In the genomic region with DNA sequence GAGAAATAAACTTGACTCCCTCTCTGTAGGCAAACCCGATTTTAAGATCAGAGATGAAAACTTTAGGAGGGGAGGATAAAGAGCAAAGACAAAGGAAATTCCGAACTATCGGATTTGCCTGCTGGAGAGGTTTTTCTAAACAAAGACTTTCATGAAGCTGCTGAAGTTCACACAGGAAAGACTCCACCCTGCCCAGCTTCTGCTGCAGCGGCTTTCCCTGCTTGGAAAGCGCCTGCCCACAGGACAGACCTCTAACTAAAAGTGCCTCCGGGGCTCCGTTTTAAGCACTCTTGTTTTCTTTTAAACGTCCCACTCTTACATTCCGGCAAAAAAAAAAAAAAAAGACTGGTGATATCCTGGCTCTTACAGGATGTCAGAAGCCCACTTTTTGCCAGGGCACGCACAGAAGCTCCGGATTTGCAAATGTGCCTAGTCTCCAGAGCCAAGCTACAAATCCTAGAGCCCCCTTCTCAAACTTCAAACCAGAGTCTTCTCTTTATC, we compare ENCODE assay signal across 8 mouse cellular contexts. TPM values are rescaled to one million over a fixed set of nuclear protein-coding genes. Genes with fewer than 3 reads are reported as not detected.
DNase-seq lines count a peak whose midpoint lies in the region; ATAC-seq and TF ChIP-seq lines count a peak whose summit lies in the region.

No protein-coding gene starts in this region.

- peak; percentile 58 for ATAC-seq in heart, postnatal 0 days (ENCODE audit: insufficient read depth, low read depth)

- WGBS in heart, postnatal 0 days, result 5% methylated on average over 11 of the region's 11 CpGs

- H3K27ac ChIP-seq in heart, postnatal 0 days (ENCODE audit: low read depth), result peak overlapping the region; percentile 67

- peak overlapping the region; percentile 63 for H3K4me3 ChIP-seq in heart, postnatal 0 days (ENCODE audit: low read depth, low read length)

- peak overlapping the region; percentile 68 for H3K4me2 ChIP-seq in heart, postnatal 0 days (ENCODE audit: low read depth, low read length)

- TF ChIP-seq EP300 in heart, postnatal 0 days (IDR thresholded peaks at IDR 0.05; ENCODE audit: low read depth), result no peak

- no peaks in the 10 kb centered on the region for H3K9me3 ChIP-seq in heart, postnatal 0 days (replicated peaks; ENCODE audit: control insufficient read depth, low read length)

- DNase-seq in cerebellum, postnatal 10 days, result peak; percentile 4 to 9
- DNase-seq in cerebellum, adult 8-10 months, result no peak
- peak; percentile 36 for DNase-seq in embryo, embryonic 11.5 days (ENCODE audit: low read depth, low spot score)
- DNase-seq in heart, postnatal 0 days (ENCODE audit: low spot score), result peak; percentile 68
- peak; percentile 9 for DNase-seq in liver
- peak; percentile 34 for DNase-seq in neural tube, embryonic 10.5 days (ENCODE audit: extremely low spot score, low spot score)
- no peak for DNase-seq in thymus, postnatal 10 days (ENCODE audit: low spot score in 2 of 2)
- DNase-seq in thymus, postnatal 25 days, result no peak

- H3K4me1 ChIP-seq in heart, postnatal 0 days (ENCODE audit: control insufficient read depth, insufficient read depth), result no peaks in the 10 kb centered on the region

- H3K36me3 ChIP-seq in heart, postnatal 0 days (replicated peaks; ENCODE audit: control insufficient read depth, insufficient read depth, low read length), result no peaks in the 10 kb centered on the region

- peak overlapping the region; percentile 71 for H3K9ac ChIP-seq in heart, postnatal 0 days (replicated peaks; ENCODE audit: low read depth, low read length)

- no peak for TF ChIP-seq CTCF in heart, postnatal 0 days (IDR thresholded peaks at IDR 0.05; ENCODE audit: low read depth)

- H3K27me3 ChIP-seq in heart, postnatal 0 days (ENCODE audit: control insufficient read depth, insufficient read depth, low read length), result no peaks in the 10 kb centered on the region

RNA-seq across cellular contexts. Expression of gene Col5a2, which starts 0.8 kb away (rescaled TPM):
- 86.1 and 93.9 TPM in 2 replicates for total RNA-seq in heart, postnatal 0 days (2014; rRNA removed; ENCODE audit: low replicate concordance)
- polyA plus RNA-seq in heart, postnatal 0 days (2015; fragmentation: Nextera tagmentation; extraction: Ambion mirVana), result 31.4 and 32.4 TPM in 2 replicates

Comparison
In these comparisons a context has a peak if more than half of its experiments do, and no peak if none do; other contexts are left out.
1. DNase-seq: peak in cerebellum, postnatal 10 days (2 of 2), embryo, embryonic 11.5 days (single experiment), heart, postnatal 0 days (single experiment), liver (single experiment) and neural tube, embryonic 10.5 days (single experiment); none in cerebellum, adult 8-10 months (single experiment), thymus, postnatal 10 days (0 of 2) and thymus, postnatal 25 days (single experiment).